8 mouse cellular contexts compared by ENCODE assay signal in genomic region chr4:109475577-109476553, GRCm38 (mm10). TPM values are rescaled to one million over a fixed set of nuclear protein-coding genes. Genes with fewer than 3 reads are reported as not detected.
DNase-seq lines count a peak whose midpoint lies in the region; ATAC-seq and TF ChIP-seq lines count a peak whose summit lies in the region.

No protein-coding gene starts in this region.

- peak; percentile 46 for DNase-seq in G1E (ENCODE audit: low spot score)
- peak; percentile 58 for DNase-seq in cerebellum, adult 11-12 months
- peak; percentile 66 to 69 for DNase-seq in heart, postnatal 36 days
- DNase-seq in layer of hippocampus, adult 8-10 months (ENCODE audit: low spot score in 2 of 2): peak; percentile 17 to 20
- DNase-seq in lung, postnatal 0 days (ENCODE audit: low spot score): peak; percentile 66
- DNase-seq in retina, postnatal 7 days (ENCODE audit: low read depth, low spot score): peak; percentile 36
- DNase-seq in urinary bladder, adult 2 months (ENCODE audit: low spot score): peak; percentile 61

- H3K36me3 ChIP-seq in G1E (replicated peaks): peaks cover 15% of the 10 kb centered on the region
- H3K36me3 ChIP-seq in forebrain, embryonic 15.5 days: 0 out of 2 replicates have a peak, but pooled peaks cover 3% of the 10 kb centered on the region
- H3K36me3 ChIP-seq in lung, postnatal 0 days (ENCODE audit: insufficient read depth, low read length): no peaks in the 10 kb centered on the region

- peak overlapping the region; percentile 43 for H3K4me2 ChIP-seq in forebrain, embryonic 15.5 days (replicated peaks)
- H3K4me2 ChIP-seq in lung, postnatal 0 days (replicated peaks; ENCODE audit: low read depth, low read length): peak overlapping the region; percentile 70

- peak overlapping the region; percentile 97 for H3K9ac ChIP-seq in forebrain, embryonic 15.5 days (replicated peaks)
- H3K9ac ChIP-seq in lung, postnatal 0 days (replicated peaks; ENCODE audit: low read depth): peak overlapping the region; percentile 97

- peaks cover 34% of the 10 kb centered on the region for H3K4me1 ChIP-seq in G1E (ENCODE audit: insufficient read depth, low read depth, low read length)
- peaks cover 17% of the 10 kb centered on the region for H3K4me1 ChIP-seq in forebrain, embryonic 15.5 days
- peaks cover 4% of the 10 kb centered on the region for H3K4me1 ChIP-seq in lung, postnatal 0 days (ENCODE audit: insufficient read depth, low read depth, low read length)

- H3K27ac ChIP-seq in forebrain, embryonic 15.5 days (replicated peaks): peak overlapping the region; percentile 93
- peak overlapping the region; percentile 93 for H3K27ac ChIP-seq in lung, postnatal 0 days (ENCODE audit: low read length)

- no peak for TF ChIP-seq CTCF in G1E (IDR thresholded peaks at IDR 0.05; ENCODE audit: low read depth, low read length)
- no peak for TF ChIP-seq CTCF in lung, postnatal 0 days (IDR thresholded peaks at IDR 0.05)

- under 1% methylated on average over 54 of the region's 68 CpGs for WGBS in forebrain, embryonic 15.5 days
- under 1% methylated on average over 36 of the region's 68 CpGs for WGBS in lung, postnatal 0 days

- peaks cover 5% of the 10 kb centered on the region; the same call in 1 of the 2 replicates for H3K27me3 ChIP-seq in G1E (ENCODE audit: insufficient read depth, low read length)
- H3K27me3 ChIP-seq in forebrain, embryonic 15.5 days: no peaks in the 10 kb centered on the region
- no peaks in the 10 kb centered on the region for H3K27me3 ChIP-seq in lung, postnatal 0 days (replicated peaks; ENCODE audit: insufficient read depth, low read length)

- H3K4me3 ChIP-seq in G1E (ENCODE audit: low read depth, low read length): peak overlapping the region; percentile 87
- peak overlapping the region; percentile 82 for H3K4me3 ChIP-seq in forebrain, embryonic 15.5 days
- H3K4me3 ChIP-seq in lung, postnatal 0 days (ENCODE audit: low read depth, low read length): peak overlapping the region; percentile 98

- no peak for TF ChIP-seq EP300 in lung, postnatal 0 days (IDR thresholded peaks at IDR 0.05)

- no peaks in the 10 kb centered on the region for H3K9me3 ChIP-seq in G1E (replicated peaks)
- H3K9me3 ChIP-seq in forebrain, embryonic 15.5 days: no peaks in the 10 kb centered on the region
- no peaks in the 10 kb centered on the region for H3K9me3 ChIP-seq in lung, postnatal 0 days (ENCODE audit: low read length)

- ATAC-seq in G1E (ENCODE audit: extremely low read depth, insufficient number of reproducible peaks, low FRiP score, poor library complexity, severe bottlenecking): no peak
- peak; percentile 80 for ATAC-seq in forebrain, embryonic 15.5 days (replicated peaks)
- peak; percentile 70 for ATAC-seq in lung, postnatal 0 days

- intact Hi-C loops in heart, postnatal 36 days (cut with DNase I): loop anchor here (2.0 to 5.0 kb wide), 3 partner anchors 15 to 191 kb away; partner anchors contain the start of gene Cdkn2c

RNA-seq across cellular contexts. Expression of gene Rnf11, which starts 8.7 kb away (rescaled TPM):
- 41.8 and 44.4 TPM in 2 replicates for total RNA-seq in G1E (2014; fragmentation: Nextera tagmentation)
- total RNA-seq in G1E (2017): 36.0 and 44.9 TPM in 2 replicates
- 14.0 and 14.9 TPM in 2 replicates for polyA plus RNA-seq in G1E (2012)
- polyA plus RNA-seq in forebrain, embryonic 15.5 days (2015; fragmentation: Nextera tagmentation; extraction: Ambion mirVana): 54.6 and 62.6 TPM in 2 replicates
- 100 to 1,000 TPM; 102 to 106 TPM for total RNA-seq in heart, postnatal 36 days (2021)
- total RNA-seq in layer of hippocampus, adult 8-10 months (2022): 100 to 1,000 TPM; 157 to 186 (median 170) TPM
- polyA plus RNA-seq in lung, postnatal 0 days (2015; fragmentation: Nextera tagmentation; extraction: Ambion mirVana): 51.7 and 56.6 TPM in 2 replicates
- 72.9 and 75.3 TPM in 2 replicates for polyA plus RNA-seq in urinary bladder, adult 2 months (2012; rRNA removed)

RNA-seq across cellular contexts. Expression of gene 4930522H14Rik, which starts 55.2 kb away (rescaled TPM):
- not detected in 2 replicates for total RNA-seq in G1E (2014; fragmentation: Nextera tagmentation)
- 0.82 TPM in 1 of 2 replicates, not detected in the other for total RNA-seq in G1E (2017)
- polyA plus RNA-seq in G1E (2012): not detected in 2 replicates
- polyA plus RNA-seq in forebrain, embryonic 15.5 days (2015; fragmentation: Nextera tagmentation; extraction: Ambion mirVana): not detected in 2 replicates
- total RNA-seq in heart, postnatal 36 days (2021): not detected
- total RNA-seq in layer of hippocampus, adult 8-10 months (2022): not detected
- polyA plus RNA-seq in lung, postnatal 0 days (2015; fragmentation: Nextera tagmentation; extraction: Ambion mirVana): not detected in 2 replicates
- not detected in 2 replicates for polyA plus RNA-seq in urinary bladder, adult 2 months (2012; rRNA removed)
